Mouse (Mus musculus): Measurements from ENCODE around the gene Iqch. TPM values are rescaled to one million over a fixed set of nuclear protein-coding genes. Genes with fewer than 3 reads are reported as not detected.

The Iqch gene
- polyA plus RNA-seq, 1 experiment from 2014 or later: 0.22 TPM

DNA sequence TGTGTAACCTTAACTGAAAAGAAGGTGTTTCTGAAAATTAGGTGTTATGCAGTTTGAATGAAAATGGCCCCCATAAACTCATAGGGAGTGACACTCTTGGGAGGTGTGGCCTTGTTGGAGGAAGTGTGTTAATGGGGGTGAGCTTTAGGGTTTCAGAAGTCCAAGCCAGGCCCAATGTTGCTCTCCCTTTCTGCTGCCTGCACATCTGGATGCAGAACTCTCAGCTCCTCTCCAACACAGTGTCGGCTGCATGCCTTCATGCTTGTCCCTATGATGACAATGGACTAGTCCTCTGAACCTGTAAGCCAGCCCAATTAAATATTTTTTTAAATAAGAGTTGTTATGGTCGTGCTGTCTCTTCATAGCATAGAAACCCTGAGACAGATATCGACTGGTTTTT, 222.0 kb downstream of the Iqch start:
- 85% methylated on average over 3 of the region's 3 CpGs for WGBS
- Histone ChIP-seq H3K4me1 (ENCODE audit: control insufficient read depth, insufficient read depth, low read length) (peaks cover 12% of the 10 kb centered on the region; the same call in 1 of the 2 replicates), H3K9me3 (ENCODE audit: control insufficient read depth, low read depth, low read length) (no peaks in the 10 kb centered on the region), H3K9ac (replicated peaks; ENCODE audit: low read depth, low read length) (no peak overlapping the region), H3K4me2 (replicated peaks; ENCODE audit: low read depth, low read length) (no peak overlapping the region), H3K36me3 (ENCODE audit: control insufficient read depth, insufficient read depth, low read length) (no peaks in the 10 kb centered on the region), H3K27me3 (ENCODE audit: control insufficient read depth, insufficient read depth, low read length) (no peaks in the 10 kb centered on the region), H3K4me3 (ENCODE audit: low read depth, low read length) (no peak overlapping the region), H3K27ac (ENCODE audit: low read length) (no peak overlapping the region)
- ATAC-seq (ENCODE audit: insufficient number of reproducible peaks, insufficient read depth, low FRiP score, low read depth): no peak

- H3K4me2 ChIP-seq (replicated peaks; ENCODE audit: low read depth, low read length): peak overlapping the region; percentile 92
- peaks cover 14% of the 10 kb centered on the region; the same call in 1 of the 2 replicates for H3K4me1 ChIP-seq (ENCODE audit: control insufficient read depth, insufficient read depth, low read length)
- WGBS: 15% methylated on average over 8 of the region's 8 CpGs
- H3K36me3 ChIP-seq (ENCODE audit: control insufficient read depth, insufficient read depth, low read length): peaks cover 4% of the 10 kb centered on the region; the same call in 1 of the 2 replicates
- no peak for ATAC-seq (ENCODE audit: insufficient number of reproducible peaks, insufficient read depth, low FRiP score, low read depth)
- peak overlapping the region; percentile 66; the same call in 1 of the 2 replicates for H3K27ac ChIP-seq (ENCODE audit: low read length)
- H3K9ac ChIP-seq (replicated peaks; ENCODE audit: low read depth, low read length): peak overlapping the region; percentile 56
- no peaks in the 10 kb centered on the region for H3K27me3 ChIP-seq (ENCODE audit: control insufficient read depth, insufficient read depth, low read length)
- peak overlapping the region; percentile 83 for H3K4me3 ChIP-seq (ENCODE audit: low read depth, low read length)
- no peaks in the 10 kb centered on the region for H3K9me3 ChIP-seq (ENCODE audit: control insufficient read depth, low read depth, low read length)
Observed at GRCm38 (mm10) chr9:63378174-63378573, 224.1 kb downstream of the Iqch start.

GRCm38 (mm10) chr9:63377270-63378142, 224.8 kb downstream of the Iqch start, which contains the start of gene Map2k5:
Gene Map2k5 (minus strand): TSS chr9:63377902.
- WGBS: 2% methylated on average over 58 of the region's 58 CpGs
- Histone ChIP-seq H3K9ac (replicated peaks; ENCODE audit: low read depth, low read length) (peak within 1 kb of the TSS; percentile 56), H3K27ac (ENCODE audit: low read length) (peak within 1 kb of the TSS; percentile 66; the same call in 1 of the 2 replicates), H3K9me3 (ENCODE audit: control insufficient read depth, low read depth, low read length) (no peaks in the 10 kb centered on the region), H3K27me3 (ENCODE audit: control insufficient read depth, insufficient read depth, low read length) (no peaks in the 10 kb centered on the region), H3K4me2 (replicated peaks; ENCODE audit: low read depth, low read length) (peak within 1 kb of the TSS; percentile 92), H3K4me3 (ENCODE audit: low read depth, low read length) (peak within 1 kb of the TSS; percentile 83), H3K4me1 (ENCODE audit: control insufficient read depth, insufficient read depth, low read length) (peaks cover 14% of the 10 kb centered on the region; the same call in 1 of the 2 replicates), H3K36me3 (ENCODE audit: control insufficient read depth, insufficient read depth, low read length) (peaks cover 6% of the 10 kb centered on the region; the same call in 1 of the 2 replicates)
- peak; percentile 95 for ATAC-seq (ENCODE audit: insufficient number of reproducible peaks, insufficient read depth, low FRiP score, low read depth)

- no peak overlapping the region for H3K27ac ChIP-seq (ENCODE audit: low read length)
- H3K4me2 ChIP-seq (replicated peaks; ENCODE audit: low read depth, low read length): no peak overlapping the region
- WGBS: 67% methylated on average over 2 of the region's 2 CpGs
- H3K36me3 ChIP-seq (ENCODE audit: control insufficient read depth, insufficient read depth, low read length): peaks cover 8% of the 10 kb centered on the region; the same call in 1 of the 2 replicates
- H3K9me3 ChIP-seq (ENCODE audit: control insufficient read depth, low read depth, low read length): no peaks in the 10 kb centered on the region
- no peak for ATAC-seq (ENCODE audit: insufficient number of reproducible peaks, insufficient read depth, low FRiP score, low read depth)
- no peak overlapping the region for H3K9ac ChIP-seq (replicated peaks; ENCODE audit: low read depth, low read length)
- H3K4me1 ChIP-seq (ENCODE audit: control insufficient read depth, insufficient read depth, low read length): peaks cover 14% of the 10 kb centered on the region; the same call in 1 of the 2 replicates
- no peaks in the 10 kb centered on the region for H3K27me3 ChIP-seq (ENCODE audit: control insufficient read depth, insufficient read depth, low read length)
- no peak overlapping the region for H3K4me3 ChIP-seq (ENCODE audit: low read depth, low read length)
Observed at GRCm38 (mm10) chr9:63373315-63373714, 229.0 kb downstream of the Iqch start.

- Histone ChIP-seq H3K4me2 (replicated peaks; ENCODE audit: low read depth, low read length) (no peak overlapping the region), H3K36me3 (ENCODE audit: control insufficient read depth, insufficient read depth, low read length) (peaks cover 8% of the 10 kb centered on the region; the same call in 1 of the 2 replicates), H3K4me3 (ENCODE audit: low read depth, low read length) (no peak overlapping the region), H3K9ac (replicated peaks; ENCODE audit: low read depth, low read length) (no peak overlapping the region), H3K9me3 (ENCODE audit: control insufficient read depth, low read depth, low read length) (no peaks in the 10 kb centered on the region), H3K4me1 (ENCODE audit: control insufficient read depth, insufficient read depth, low read length) (peaks cover 14% of the 10 kb centered on the region; the same call in 1 of the 2 replicates), H3K27ac (ENCODE audit: low read length) (no peak overlapping the region), H3K27me3 (ENCODE audit: control insufficient read depth, insufficient read depth, low read length) (no peaks in the 10 kb centered on the region)
- no peak for ATAC-seq (ENCODE audit: insufficient number of reproducible peaks, insufficient read depth, low FRiP score, low read depth)
- 76% methylated on average over 8 of the region's 8 CpGs for WGBS
Observed at GRCm38 (mm10) chr9:63372541-63372940, 229.8 kb downstream of the Iqch start.

Other genes with a start within 250 kb of the Iqch start
- gene Map2k5, start 224.6 kb downstream of the Iqch start, polyA plus RNA-seq (2014; fragmentation: Nextera tagmentation; extraction: Ambion mirVana): 31.6 and 33.4 TPM in 2 replicates
- 49.5 and 50.6 TPM in 2 replicates for gene 2300009A05Rik, start 203.2 kb downstream of the Iqch start, polyA plus RNA-seq (2014; fragmentation: Nextera tagmentation; extraction: Ambion mirVana)
- 30.5 and 31.1 TPM in 2 replicates for gene Aagab, start 167 bp upstream of the Iqch start, polyA plus RNA-seq (2014; fragmentation: Nextera tagmentation; extraction: Ambion mirVana)
- gene Smad3, start 155.5 kb upstream of the Iqch start, polyA plus RNA-seq (2014; fragmentation: Nextera tagmentation; extraction: Ambion mirVana): 16.5 and 17.3 TPM in 2 replicates

Data from stomach, embryonic 14.5 days (tissue).